Mouse (Mus musculus) liver, embryonic 14.5 days (tissue): Measurements from ENCODE around the gene Sema4d. TPM values are rescaled to one million over a fixed set of nuclear protein-coding genes. Genes with fewer than 3 reads are reported as not detected.

Source experiments
- ATAC-seq: fragments of 200-750 bp; cut with Nextera tagmentation; 2 replicates; pipeline ENCODE4 v1.8.0; 2017; ENCODE audit warnings: moderate number of reproducible peaks, mild to moderate bottlenecking, moderate library complexity; ENCODE audit not compliant: insufficient read depth
- DNase-seq, 3 experiments: peaks; one replicate each; pipeline ENCODE4 v3.0.0-alpha.2; 2012 to 2013; ENCODE audit warnings: low read depth in 3 of 3, low spot score in 3 of 3
- H3K27ac ChIP-seq: fragments of 300-500 bp; sonication (generic); 2 replicates; pipeline ENCODE4 v1.5.1; 2014; ENCODE audit warnings: moderate library complexity, mild to moderate bottlenecking, control low read depth, inconsistent platforms
- H3K27me3 ChIP-seq: fragments of 300-500 bp; sonication (generic); 2 replicates; pipeline ENCODE4 v1.6.1; 2014; ENCODE audit warnings: mild to moderate bottlenecking, low read length, moderate library complexity; ENCODE audit not compliant: control insufficient read depth, insufficient read depth
- H3K36me3 ChIP-seq: fragments of 300-500 bp; sonication (generic); replicated peaks from 2 replicates; pipeline ENCODE4 v1.6.1; 2014; ENCODE audit warnings: low read depth; ENCODE audit not compliant: control insufficient read depth, insufficient read depth
- H3K4me1 ChIP-seq, 2 experiments: fragments of 200-500 bp in 1 of 2; fragments of 300-500 bp in 1 of 2; sonication (generic) in 1 of 2; replicated peaks; 2 replicates each; pipeline ENCODE4 v1.6.1; 2012 to 2014; ENCODE audit warnings: antibody characterized with exemption in 1 of 2, inconsistent platforms in 1 of 2, low read length in 1 of 2; ENCODE audit not compliant: control insufficient read depth in 2 of 2, insufficient read depth in 2 of 2
- H3K4me2 ChIP-seq: fragments of 300-500 bp; sonication (generic); 2 replicates; pipeline ENCODE4 v1.6.1; 2014; ENCODE audit warnings: low read depth, mild to moderate bottlenecking, control low read depth, moderate library complexity
- H3K4me3 ChIP-seq, 2 experiments: fragments of 200-500 bp in 1 of 2; fragments of 300-500 bp in 1 of 2; sonication (generic) in 1 of 2; 2 replicates each; pipeline ENCODE4 v1.5.1; 2012 to 2014; ENCODE audit warnings: low read depth in 2 of 2, low read length in 2 of 2, mild to moderate bottlenecking in 2 of 2, control low read depth in 1 of 2, inconsistent platforms in 1 of 2, moderate library complexity in 1 of 2; ENCODE audit not compliant: insufficient read depth in 1 of 2
- H3K9ac ChIP-seq: fragments of 300-500 bp; sonication (generic); replicated peaks from 2 replicates; pipeline ENCODE4 v1.6.1; 2014; ENCODE audit warnings: mild to moderate bottlenecking, control low read depth, moderate library complexity
- H3K9me3 ChIP-seq: fragments of 300-500 bp; sonication (generic); 2 replicates; pipeline ENCODE4 v1.6.1; 2016; ENCODE audit warnings: low read length, mixed read lengths; ENCODE audit not compliant: control insufficient read depth
- CTCF ChIP-seq: IDR thresholded peaks from 2 replicates; pipeline ENCODE4 v1.5.1; 2016; ENCODE audit warnings: antibody characterized with exemption, low read depth, control low read depth
- EP300 ChIP-seq: IDR thresholded peaks from 2 replicates; pipeline ENCODE4 v1.6.1; 2016; ENCODE audit warnings: antibody characterized with exemption, low read depth
- WGBS: fragments of 180-500 bp; shearing (Covaris S2); extraction: QIAGEN DNeasy Blood & Tissue Kit; methylation state at CpG from one replicate; pipeline ENCODE4 v1.1.7; 2014; ENCODE audit not compliant: insufficient replicate concordance; 5-methylcytosine and 5-hydroxymethylcytosine counted together
- polyA plus RNA-seq, 2 experiments: library from polyadenylated mRNA; depleted of rRNA in 1 of 2; stranded (reverse) in 1 of 2; unstranded in 1 of 2; fragments of >200 nt; fragmentation: Nextera tagmentation in 1 of 2; extraction: Ambion mirVana in 1 of 2; gene quantifications; 2 replicates each; pipeline versions ENCODE4 v1.2.1 to v1.2.3; 2012 to 2014

Sema4d gene
- polyA plus RNA-seq, 2 experiments, result 4.6 to 4.7 TPM

DNA sequence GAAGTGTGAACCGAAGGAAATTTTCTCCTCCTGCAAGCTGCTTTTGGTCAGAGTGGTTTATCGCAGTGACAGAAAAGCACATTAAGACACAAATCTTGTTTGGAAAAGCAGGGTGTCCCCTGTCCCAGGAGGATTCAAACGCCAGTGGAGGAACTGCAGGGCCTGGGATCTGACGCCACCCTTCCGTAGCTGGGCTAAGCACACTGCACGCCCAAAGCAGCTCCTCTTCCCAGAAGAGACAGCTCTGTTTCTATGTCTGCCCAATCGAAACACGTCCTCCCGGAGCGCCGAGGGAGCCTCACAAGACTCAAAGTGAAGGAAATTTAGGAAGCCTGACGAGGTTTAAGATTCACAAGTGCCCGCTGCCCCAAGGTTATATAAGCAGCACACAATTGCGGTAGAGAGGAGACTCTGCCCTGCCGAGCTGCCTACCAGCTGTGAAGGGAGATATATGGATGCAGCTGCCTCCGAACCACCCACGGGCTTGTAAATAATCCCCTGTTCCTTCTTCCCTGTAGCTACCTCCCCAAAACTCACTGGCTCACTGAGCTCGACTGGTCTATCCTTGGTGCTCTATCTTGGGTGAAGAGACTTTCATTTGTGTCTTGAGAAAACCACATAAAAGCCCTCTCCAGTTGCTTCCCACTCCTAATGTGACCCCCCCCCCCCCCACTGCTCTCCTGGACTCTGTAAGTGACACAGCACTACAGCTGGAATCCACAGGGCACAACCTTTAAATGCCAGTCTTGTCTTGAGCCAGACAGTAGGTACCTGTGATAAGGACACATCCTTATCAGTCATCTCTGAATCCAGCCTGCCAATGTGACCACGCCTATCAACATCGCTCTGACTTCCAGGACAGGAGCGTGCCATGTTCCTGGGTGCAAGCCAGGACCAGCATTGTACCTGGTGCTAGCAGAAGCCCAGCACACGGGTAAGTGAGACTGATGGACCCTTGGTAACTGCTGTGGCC lies 87.4 kb downstream of the Sema4d start:
- H3K9me3 ChIP-seq, result no peaks in the 10 kb centered on the region
- H3K4me3 ChIP-seq, result no peak overlapping the region
- H3K4me2 ChIP-seq, result no peak overlapping the region
- H3K4me1 ChIP-seq, result peaks cover 4 to 7% of the 10 kb centered on the region in 2 experiments; a peak in 3 of 4 replicates
- H3K27me3 ChIP-seq, result no peaks in the 10 kb centered on the region
- TF ChIP-seq CTCF (no peak), EP300 (no peak)
- no peaks in the 10 kb centered on the region; the same call in 1 of the 2 replicates for H3K36me3 ChIP-seq
- DNase-seq (no peak), ATAC-seq (peak; percentile 51)
- H3K27ac ChIP-seq, result no peak overlapping the region
- no peak overlapping the region; the same call in 1 of the 2 replicates for H3K9ac ChIP-seq
- WGBS, result 74% methylated on average over 22 of the region's 22 CpGs

DNA sequence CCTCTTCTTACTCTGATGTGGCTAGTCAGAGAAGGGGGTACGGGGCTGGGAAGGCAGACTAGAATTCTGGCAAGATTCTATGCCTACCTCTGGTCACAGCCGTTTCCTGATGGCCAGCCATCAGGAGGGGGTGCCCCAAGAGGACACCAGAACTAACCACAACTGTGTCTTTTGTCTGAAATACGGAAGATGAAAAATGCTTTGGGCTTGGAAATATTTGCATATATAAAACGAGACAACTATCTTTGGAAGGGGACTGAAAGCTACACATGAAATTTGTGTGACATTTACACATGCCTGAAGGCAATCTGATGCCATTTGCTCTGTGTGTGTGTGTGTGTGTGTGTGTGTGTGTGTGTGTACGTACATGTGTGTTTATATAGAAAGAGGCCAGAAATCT lies 89.7 kb downstream of the Sema4d start:
- H3K4me1 ChIP-seq, result peaks cover 4 to 8% of the 10 kb centered on the region in 2 experiments; a peak in 3 of 4 replicates
- 78% methylated on average over 5 of the region's 5 CpGs for WGBS
- no peak overlapping the region for H3K4me3 ChIP-seq
- no peak overlapping the region for H3K27ac ChIP-seq
- no peak for DNase-seq
- no peaks in the 10 kb centered on the region for H3K27me3 ChIP-seq
- no peaks in the 10 kb centered on the region for H3K9me3 ChIP-seq
- H3K4me2 ChIP-seq, result no peak overlapping the region
- no peak for ATAC-seq
- no peak for TF ChIP-seq EP300
- TF ChIP-seq CTCF, result no peak
- no peak overlapping the region for H3K9ac ChIP-seq
- no peaks in the 10 kb centered on the region; the same call in 1 of the 2 replicates for H3K36me3 ChIP-seq

DNA sequence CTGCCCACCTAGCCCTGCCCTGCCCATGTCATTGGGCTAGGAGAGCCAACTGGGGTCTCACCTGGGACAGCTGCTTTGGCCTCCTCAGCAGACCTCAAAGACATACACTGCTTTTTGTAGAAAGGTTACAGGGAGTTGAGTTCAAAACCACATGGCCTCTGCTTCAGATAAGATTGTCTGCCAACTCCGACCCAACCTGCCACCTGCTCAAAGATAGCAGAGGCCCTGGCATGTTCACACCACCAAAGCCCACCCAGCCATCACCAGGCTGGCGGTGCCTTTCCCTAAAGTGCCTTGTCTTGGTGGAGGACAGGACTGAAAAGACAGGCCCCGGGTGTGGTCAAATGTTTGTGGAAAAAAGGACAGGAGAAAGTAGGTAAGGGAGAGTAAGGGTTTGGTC lies 95.2 kb downstream of the Sema4d start:
- Histone ChIP-seq H3K36me3 (no peaks in the 10 kb centered on the region; the same call in 1 of the 2 replicates), H3K9me3 (no peaks in the 10 kb centered on the region), H3K4me3 (no peak overlapping the region), H3K4me2 (peak overlapping the region; percentile 15; the same call in 1 of the 2 replicates), H3K27ac (peak overlapping the region; percentile 39; the same call in 1 of the 2 replicates), H3K27me3 (no peaks in the 10 kb centered on the region), H3K4me1 (peaks cover 14 to 22% of the 10 kb centered on the region in 2 experiments), H3K9ac (no peak overlapping the region; the same call in 1 of the 2 replicates)
- TF ChIP-seq CTCF, result no peak
- TF ChIP-seq EP300, result no peak; the same call in 1 of the 2 replicates
- peak; percentile 71 for ATAC-seq
- 26% methylated on average over 3 of the region's 3 CpGs for WGBS
- peak in 1 of 3 experiments; percentile 12 for DNase-seq

DNA sequence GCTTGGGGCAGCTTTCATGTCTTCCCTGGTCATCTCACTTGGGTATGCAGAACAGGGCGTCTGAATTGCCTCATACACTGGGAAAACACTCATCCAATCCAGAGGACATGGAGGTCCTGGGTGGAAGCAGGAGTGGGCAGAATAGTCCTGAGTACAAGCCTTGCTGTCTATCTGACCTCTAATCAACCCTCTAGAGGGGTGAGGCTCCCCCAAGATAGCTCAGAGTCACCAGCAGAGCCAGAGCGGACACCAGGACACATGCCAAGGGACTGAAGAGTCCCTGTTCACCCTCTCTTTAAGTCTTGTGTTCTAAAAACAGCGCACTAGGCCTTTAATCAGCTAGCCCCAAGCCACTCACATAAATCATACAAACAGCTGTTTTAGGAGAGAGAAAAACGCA lies 95.7 kb downstream of the Sema4d start:
- no peak overlapping the region; the same call in 1 of the 2 replicates for H3K9ac ChIP-seq
- peak overlapping the region; percentile 39; the same call in 1 of the 2 replicates for H3K27ac ChIP-seq
- WGBS, result 44% methylated on average over 4 of the region's 4 CpGs
- no peaks in the 10 kb centered on the region for H3K27me3 ChIP-seq
- peak overlapping the region; percentile 15; the same call in 1 of the 2 replicates for H3K4me2 ChIP-seq
- no peak overlapping the region for H3K4me3 ChIP-seq
- DNase-seq, result no peak
- no peaks in the 10 kb centered on the region for H3K36me3 ChIP-seq
- ATAC-seq, result peak; percentile 54; the same call in 1 of the 2 replicates
- H3K4me1 ChIP-seq, result peaks cover 14 to 22% of the 10 kb centered on the region in 2 experiments
- TF ChIP-seq CTCF (no peak), EP300 (no peak)
- no peaks in the 10 kb centered on the region for H3K9me3 ChIP-seq

DNA sequence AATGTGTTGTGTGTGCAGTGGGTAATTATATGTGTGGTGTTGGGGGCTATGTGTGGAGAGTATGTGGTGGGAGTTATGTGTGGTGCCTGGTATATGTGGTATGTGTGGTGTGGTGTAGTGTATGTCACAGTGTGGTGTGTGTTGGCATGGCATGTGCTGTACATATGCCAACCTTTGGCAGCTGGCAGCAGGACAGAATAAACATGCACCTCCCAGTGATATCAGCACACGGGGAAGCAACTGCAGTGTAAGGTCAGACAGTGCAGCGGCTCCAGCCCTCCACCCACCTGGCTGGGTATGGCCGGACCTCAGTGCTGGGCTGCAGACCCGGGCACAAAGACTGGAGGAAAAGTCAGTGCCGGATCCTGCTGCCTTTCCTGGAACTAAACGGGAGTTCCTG lies 96.1 kb downstream of the Sema4d start:
- Histone ChIP-seq H3K4me3 (no peak overlapping the region), H3K27ac (no peak overlapping the region), H3K4me2 (no peak overlapping the region), H3K9me3 (no peaks in the 10 kb centered on the region), H3K9ac (no peak overlapping the region; the same call in 1 of the 2 replicates), H3K4me1 (peaks cover 14 to 22% of the 10 kb centered on the region in 2 experiments), H3K27me3 (no peaks in the 10 kb centered on the region), H3K36me3 (no peaks in the 10 kb centered on the region)
- TF ChIP-seq EP300 (no peak), CTCF (no peak)
- 57% methylated on average over 6 of the region's 6 CpGs for WGBS
- ATAC-seq (peak; percentile 16; the same call in 1 of the 2 replicates), DNase-seq (no peak)
